Mouse (Mus musculus): Measurements from ENCODE around the gene Edaradd.

DNA sequence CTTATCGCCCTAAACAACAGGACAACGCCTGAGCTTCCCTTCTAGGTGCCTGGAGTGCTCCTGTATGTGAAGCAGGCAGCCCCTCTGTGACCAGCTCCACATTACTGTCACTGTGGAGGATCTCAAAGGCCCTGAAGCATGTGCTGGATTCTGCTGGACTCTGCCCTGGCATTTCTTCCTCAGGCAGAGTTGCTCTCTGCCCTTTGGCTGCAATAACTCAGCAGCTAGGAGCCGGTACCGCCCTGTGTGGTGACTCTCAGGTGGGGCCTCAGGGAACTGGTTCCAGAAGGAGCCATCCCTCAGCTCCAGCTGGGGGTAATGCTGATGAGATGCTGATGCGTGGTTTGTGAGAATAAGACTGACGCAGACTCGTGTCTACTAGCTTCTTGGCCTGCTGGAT, 63.5 kb downstream of the Edaradd start:
- no peak for TF ChIP-seq FLI1 (IDR thresholded peaks at IDR 0.05; ENCODE audit: low read length)
- no peak for TF ChIP-seq GATA1 (IDR thresholded peaks at IDR 0.05; ENCODE audit: borderline replicate concordance, low read length)

Measured in megakaryocyte, embryonic 14.5 days (primary cell).